Mouse (Mus musculus): ENCODE measurements around the gene Cabin1.

DNA sequence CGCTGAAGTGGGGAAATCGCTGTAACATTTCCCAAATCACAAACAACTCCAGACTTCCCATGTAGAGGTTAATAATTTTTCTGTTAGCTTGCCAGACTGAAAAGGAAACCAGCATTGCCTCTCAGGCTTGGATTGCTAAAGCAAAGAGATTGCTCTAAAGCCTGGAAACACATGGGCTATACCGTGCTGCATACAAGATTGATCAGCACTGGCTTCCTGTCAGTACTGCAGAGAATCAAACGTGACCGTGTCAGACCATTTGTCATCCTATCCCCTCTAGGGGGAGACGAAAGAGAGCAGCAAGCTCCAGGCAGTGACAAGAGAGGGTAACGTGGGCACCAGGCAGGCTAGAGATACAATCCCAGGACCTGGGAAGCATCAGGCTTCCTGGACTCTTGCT, 26.6 kb upstream of the Cabin1 start:
- TF ChIP-seq EP300 (optimal IDR thresholded peaks at IDR 0.05) (no peak), CTCF (IDR thresholded peaks at IDR 0.05; ENCODE audit: low read depth) (peak; percentile 22; the same call in 1 of the 2 replicates)

All from stomach, postnatal 0 days (tissue).